Mouse (Mus musculus) embryonic facial prominence, embryonic 14.5 days (tissue): ENCODE data around the gene Gpr132. TPM values are rescaled to one million over a fixed set of nuclear protein-coding genes. Genes with fewer than 3 reads are reported as not detected.
A peak's percentile ranks its signal among the peaks of the same experiment; 100 is the strongest.

Experiments used
- ATAC-seq: fragments of 200-750 bp; cut with Nextera tagmentation; 2 replicates; pipeline ENCODE4 v1.8.0; 2017; ENCODE audit warnings: low read depth, moderate number of reproducible peaks, moderate TSS enrichment
- DNase-seq: peaks from one replicate; pipeline ENCODE4 v3.0.0-alpha.2; 2015; ENCODE audit warnings: low spot score
- H3K27ac ChIP-seq: fragments of 300-500 bp; sonication (generic); replicated peaks from 2 replicates; pipeline ENCODE4 v1.5.1; 2014; ENCODE audit warnings: low read depth, mild to moderate bottlenecking, low read length, moderate library complexity
- H3K27me3 ChIP-seq: fragments of 300-500 bp; sonication (generic); replicated peaks from 2 replicates; pipeline ENCODE4 v1.6.1; 2014; ENCODE audit warnings: low read length; ENCODE audit not compliant: control insufficient read depth, insufficient read depth
- H3K36me3 ChIP-seq: fragments of 300-500 bp; sonication (generic); 2 replicates; pipeline ENCODE4 v1.6.1; 2014; ENCODE audit warnings: low read length, mixed read lengths; ENCODE audit not compliant: control insufficient read depth, insufficient read depth
- H3K4me1 ChIP-seq: fragments of 300-500 bp; sonication (generic); 2 replicates; pipeline ENCODE4 v1.6.1; 2014; ENCODE audit warnings: antibody characterized with exemption, low read length; ENCODE audit not compliant: control insufficient read depth, insufficient read depth
- H3K4me2 ChIP-seq: fragments of 300-500 bp; sonication (generic); 2 replicates; pipeline ENCODE4 v1.6.1; 2014; ENCODE audit warnings: low read depth, mild to moderate bottlenecking, low read length, moderate library complexity, mixed read lengths
- H3K4me3 ChIP-seq: fragments of 300-500 bp; sonication (generic); 2 replicates; pipeline ENCODE4 v1.5.1; 2014; ENCODE audit warnings: low read depth, mild to moderate bottlenecking, low read length
- H3K9ac ChIP-seq: fragments of 300-500 bp; sonication (generic); 2 replicates; pipeline ENCODE4 v1.6.1; 2014; ENCODE audit warnings: low read depth, mild to moderate bottlenecking, low read length, moderate library complexity, mixed read lengths
- H3K9me3 ChIP-seq: fragments of 300-500 bp; sonication (generic); 2 replicates; pipeline ENCODE4 v1.6.1; 2016; ENCODE audit warnings: low read length; ENCODE audit not compliant: control insufficient read depth
- WGBS: fragments of 180-500 bp; shearing (Covaris S2); extraction: QIAGEN DNeasy Blood & Tissue Kit; methylation state at CpG from one replicate; pipeline ENCODE4 v1.1.7; 2014; 5-methylcytosine and 5-hydroxymethylcytosine counted together
- polyA plus RNA-seq: library from polyadenylated mRNA; unstranded; fragments of >200 nt; fragmentation: Nextera tagmentation; extraction: Ambion mirVana; gene quantifications from 2 replicates; pipeline ENCODE4 v1.2.1, GENCODE M21; 2014

Gpr132 gene
- polyA plus RNA-seq, 1 experiment from 2014 or later = 0.54 TPM

DNA sequence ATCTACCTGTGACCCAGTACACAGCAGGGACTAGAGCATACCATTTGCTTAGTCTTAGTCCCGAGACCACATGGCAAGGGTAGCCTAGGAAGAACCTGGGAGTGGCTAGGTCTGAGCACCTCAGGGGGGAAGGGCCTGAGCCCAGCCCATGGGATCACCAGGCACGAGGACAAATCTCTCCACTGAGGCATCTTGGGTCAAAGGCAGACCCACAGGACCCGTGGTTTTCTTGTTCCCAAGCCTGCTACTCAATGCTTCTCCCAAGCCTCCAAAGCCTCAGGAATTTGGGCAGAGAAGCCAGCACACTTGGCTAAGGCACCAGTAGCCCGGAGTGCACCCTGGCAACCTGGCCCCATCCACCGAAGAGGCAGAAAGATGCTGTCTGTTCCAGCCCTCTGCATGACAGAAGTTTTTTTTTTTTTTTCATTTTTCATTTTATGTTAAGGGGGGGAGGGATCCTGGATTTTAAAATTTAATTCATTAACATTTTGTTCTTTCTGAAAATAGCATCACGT lies 13.3 kb upstream of the Gpr132 start:
- ATAC-seq = no peak
- Histone ChIP-seq H3K4me3 (no peak overlapping the region), H3K4me1 (peaks cover 12% of the 10 kb centered on the region; the same call in 1 of the 2 replicates), H3K36me3 (no peaks in the 10 kb centered on the region), H3K27ac (no peak overlapping the region), H3K9ac (no peak overlapping the region), H3K9me3 (no peaks in the 10 kb centered on the region), H3K4me2 (no peak overlapping the region), H3K27me3 (peaks cover 28% of the 10 kb centered on the region)
- DNase-seq = no peak
- WGBS = 59% methylated on average over 6 of the region's 6 CpGs

- DNase-seq (no peak), ATAC-seq (no peak)
- Histone ChIP-seq H3K4me1 (peaks cover 15% of the 10 kb centered on the region; the same call in 1 of the 2 replicates), H3K4me2 (no peak overlapping the region), H3K36me3 (no peaks in the 10 kb centered on the region), H3K4me3 (no peak overlapping the region), H3K9ac (no peak overlapping the region), H3K27me3 (peaks cover 35% of the 10 kb centered on the region), H3K27ac (no peak overlapping the region), H3K9me3 (no peaks in the 10 kb centered on the region)
- WGBS = 79% methylated on average over 4 of the region's 4 CpGs
Observed at GRCm38 (mm10) chr12:112880661-112881060, 12.6 kb upstream of the Gpr132 start.

- Histone ChIP-seq H3K9ac (no peak overlapping the region), H3K4me1 (peaks cover 15% of the 10 kb centered on the region; the same call in 1 of the 2 replicates), H3K27me3 (peaks cover 44% of the 10 kb centered on the region), H3K4me3 (no peak overlapping the region), H3K27ac (no peak overlapping the region), H3K9me3 (no peaks in the 10 kb centered on the region), H3K4me2 (no peak overlapping the region), H3K36me3 (no peaks in the 10 kb centered on the region)
- no peak for ATAC-seq
- no peak for DNase-seq
- WGBS = 78% methylated on average over 5 of the region's 5 CpGs
Observed at GRCm38 (mm10) chr12:112879731-112880130, 11.7 kb upstream of the Gpr132 start.

DNA sequence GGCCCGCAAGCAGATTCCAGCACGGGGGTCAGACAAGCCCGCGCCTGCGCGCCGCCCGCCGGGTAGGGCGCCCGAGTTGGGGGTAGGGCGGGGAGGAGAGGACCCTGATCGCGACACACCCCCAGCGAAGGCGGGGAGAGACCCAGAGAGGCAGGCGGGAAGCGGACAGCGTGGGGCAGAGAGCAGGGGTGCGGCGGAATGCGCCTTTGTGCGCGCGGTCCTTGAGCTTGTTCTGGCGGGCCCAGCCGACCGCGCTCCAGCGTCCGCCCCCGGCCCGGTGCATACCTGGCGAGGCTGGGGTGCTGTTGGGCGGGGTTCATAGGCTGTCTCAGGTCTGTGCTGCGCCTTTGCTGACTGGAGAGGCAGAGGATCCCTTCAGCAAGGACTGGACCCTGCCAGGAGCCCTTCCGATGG lies 9.6 kb upstream of the Gpr132 start:
- peaks cover 15% of the 10 kb centered on the region; the same call in 1 of the 2 replicates for H3K4me1 ChIP-seq
- H3K27ac ChIP-seq = no peak overlapping the region; the same call in 1 of the 2 replicates
- no peaks in the 10 kb centered on the region for H3K9me3 ChIP-seq
- H3K27me3 ChIP-seq = peaks cover 64% of the 10 kb centered on the region
- ATAC-seq = peak; percentile 48
- 2% methylated on average over 13 of the region's 37 CpGs for WGBS
- peak overlapping the region; percentile 44 for H3K4me3 ChIP-seq
- H3K4me2 ChIP-seq = peak overlapping the region; percentile 81
- no peaks in the 10 kb centered on the region for H3K36me3 ChIP-seq
- DNase-seq = peak; percentile 85
- H3K9ac ChIP-seq = peak overlapping the region; percentile 56

GRCm38 (mm10) chr12:112877073-112877576 lies 9.1 kb upstream of the Gpr132 start:
- Histone ChIP-seq H3K36me3 (no peaks in the 10 kb centered on the region), H3K9ac (peak overlapping the region; percentile 56), H3K4me2 (peak overlapping the region; percentile 81), H3K9me3 (no peaks in the 10 kb centered on the region), H3K4me1 (peaks cover 15% of the 10 kb centered on the region; the same call in 1 of the 2 replicates), H3K4me3 (peak overlapping the region; percentile 44), H3K27me3 (peaks cover 64% of the 10 kb centered on the region), H3K27ac (peak overlapping the region; percentile 28; the same call in 1 of the 2 replicates)
- no peak for DNase-seq
- 3% methylated on average over 17 of the region's 17 CpGs for WGBS
- no peak for ATAC-seq

- ATAC-seq (no peak), DNase-seq (peak; percentile 54)
- Histone ChIP-seq H3K27ac (no peak overlapping the region), H3K4me1 (peaks cover 15% of the 10 kb centered on the region; the same call in 1 of the 2 replicates), H3K36me3 (no peaks in the 10 kb centered on the region), H3K9ac (peak overlapping the region; percentile 21; the same call in 1 of the 2 replicates), H3K27me3 (peaks cover 69% of the 10 kb centered on the region), H3K9me3 (no peaks in the 10 kb centered on the region), H3K4me3 (peak overlapping the region; percentile 44), H3K4me2 (peak overlapping the region; percentile 81)
- 4% methylated on average over 25 of the region's 28 CpGs for WGBS
Observed at GRCm38 (mm10) chr12:112876332-112877072, 8.5 kb upstream of the Gpr132 start.

- Histone ChIP-seq H3K27ac (no peak overlapping the region), H3K36me3 (no peaks in the 10 kb centered on the region), H3K4me2 (no peak overlapping the region), H3K9ac (no peak overlapping the region), H3K4me1 (peaks cover 18% of the 10 kb centered on the region), H3K27me3 (peaks cover 70% of the 10 kb centered on the region), H3K4me3 (no peak overlapping the region), H3K9me3 (no peaks in the 10 kb centered on the region)
- ATAC-seq (peak; percentile 66), DNase-seq (peak; percentile 94)
- WGBS = 20% methylated on average over 16 of the region's 16 CpGs
Observed at GRCm38 (mm10) chr12:112875225-112876013, 7.4 kb upstream of the Gpr132 start.

DNA sequence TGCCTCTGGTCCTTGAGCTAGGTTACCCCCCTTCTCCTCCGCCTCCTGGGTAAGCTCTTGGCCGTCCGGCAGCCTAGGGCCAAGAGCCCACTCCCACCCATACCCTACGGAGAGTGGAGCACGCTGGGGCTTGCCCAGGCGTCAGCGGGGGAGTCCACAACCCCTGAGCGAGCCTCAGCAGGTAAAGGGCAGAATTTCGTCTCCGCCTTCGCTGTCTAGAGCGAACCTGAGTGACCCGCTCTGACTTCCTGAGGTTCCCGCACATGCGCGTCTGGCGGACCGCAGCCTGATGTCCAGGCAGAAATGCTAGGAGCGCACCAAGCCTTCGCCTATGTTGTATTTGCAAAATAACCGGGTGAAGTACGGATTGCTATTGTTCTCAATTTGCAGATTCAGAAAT lies 6.2 kb upstream of the Gpr132 start:
- 14% methylated on average over 22 of the region's 22 CpGs for WGBS
- H3K4me2 ChIP-seq = peak overlapping the region; percentile 46
- ATAC-seq (no peak), DNase-seq (no peak)
- H3K9me3 ChIP-seq = no peaks in the 10 kb centered on the region
- no peak overlapping the region for H3K27ac ChIP-seq
- H3K4me3 ChIP-seq = peak overlapping the region; percentile 18; the same call in 1 of the 2 replicates
- peaks cover 70% of the 10 kb centered on the region for H3K27me3 ChIP-seq
- H3K4me1 ChIP-seq = peaks cover 26% of the 10 kb centered on the region
- no peaks in the 10 kb centered on the region for H3K36me3 ChIP-seq
- H3K9ac ChIP-seq = no peak overlapping the region
